Mouse (Mus musculus): Measurements from ENCODE around the gene Arhgap25. TPM values are rescaled to one million over a fixed set of nuclear protein-coding genes. Genes with fewer than 3 reads are reported as not detected.

Arhgap25 gene
- polyA plus RNA-seq, 1 experiment = 0.42 TPM

DNA sequence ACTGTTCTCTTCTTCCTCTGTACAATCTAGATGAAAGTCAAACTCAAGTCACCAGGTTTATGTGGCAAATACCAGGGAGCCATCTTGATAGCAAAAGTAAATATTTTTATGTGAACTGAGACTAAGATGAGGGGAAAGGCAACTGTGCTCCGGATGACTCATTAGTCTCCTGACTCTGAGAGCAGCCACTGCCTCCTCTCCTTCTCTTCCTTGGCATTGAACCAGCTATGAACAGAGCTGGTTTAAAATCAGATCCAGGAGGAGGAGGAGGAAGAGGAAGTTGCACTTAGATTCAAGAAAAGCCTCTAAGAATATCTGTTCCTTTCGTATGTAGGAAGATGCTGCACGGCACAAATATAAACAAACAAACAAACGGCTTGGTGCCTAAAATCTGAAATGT is 22.1 kb downstream of the Arhgap25 start:
- no peak overlapping the region for H3K4me3 ChIP-seq (ENCODE audit: insufficient read depth, low read length)
- H3K4me1 ChIP-seq (ENCODE audit: control insufficient read depth, insufficient read depth, low read length) = no peaks in the 10 kb centered on the region
- no peak overlapping the region for H3K27ac ChIP-seq (ENCODE audit: insufficient read depth, low read length)
- TF ChIP-seq CTCF (IDR thresholded peaks at IDR 0.05; ENCODE audit: borderline replicate concordance, insufficient read depth, low read length) (no peak), POLR2A (IDR thresholded peaks at IDR 0.05; ENCODE audit: low read depth, low read length) (no peak)

GRCm38 (mm10) chr6:87509806-87510205 is 23.3 kb downstream of the Arhgap25 start:
- Histone ChIP-seq H3K4me3 (ENCODE audit: insufficient read depth, low read length) (no peak overlapping the region), H3K27ac (ENCODE audit: insufficient read depth, low read length) (no peak overlapping the region), H3K4me1 (ENCODE audit: control insufficient read depth, insufficient read depth, low read length) (no peaks in the 10 kb centered on the region)
- TF ChIP-seq CTCF (IDR thresholded peaks at IDR 0.05; ENCODE audit: borderline replicate concordance, insufficient read depth, low read length) (no peak), POLR2A (IDR thresholded peaks at IDR 0.05; ENCODE audit: low read depth, low read length) (no peak)

DNA sequence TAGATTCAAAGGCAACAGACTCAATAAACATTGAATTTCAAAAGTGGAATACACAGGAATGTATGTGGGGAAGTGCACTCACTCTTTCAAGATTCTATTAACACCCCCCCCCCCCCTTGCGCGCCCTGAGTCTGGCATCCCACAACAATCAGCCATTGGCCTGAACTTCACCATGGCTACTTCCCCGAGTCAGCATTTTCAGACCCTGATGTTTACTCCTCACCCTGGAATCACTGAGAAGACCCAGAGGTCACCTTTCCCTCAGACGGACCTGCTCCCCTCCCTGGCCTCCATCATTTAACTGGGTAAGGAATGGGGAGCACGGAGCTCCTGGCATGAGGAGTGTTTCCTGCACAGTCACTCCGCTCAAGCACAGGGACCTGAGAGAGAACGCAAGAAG is 28.2 kb downstream of the Arhgap25 start:
- H3K4me1 ChIP-seq (ENCODE audit: control insufficient read depth, insufficient read depth, low read length) = no peaks in the 10 kb centered on the region
- TF ChIP-seq CTCF (IDR thresholded peaks at IDR 0.05; ENCODE audit: borderline replicate concordance, insufficient read depth, low read length) = no peak
- TF ChIP-seq POLR2A (IDR thresholded peaks at IDR 0.05; ENCODE audit: low read depth, low read length) = no peak
- H3K4me3 ChIP-seq (ENCODE audit: insufficient read depth, low read length) = no peak overlapping the region
- no peak overlapping the region for H3K27ac ChIP-seq (ENCODE audit: insufficient read depth, low read length)

DNA sequence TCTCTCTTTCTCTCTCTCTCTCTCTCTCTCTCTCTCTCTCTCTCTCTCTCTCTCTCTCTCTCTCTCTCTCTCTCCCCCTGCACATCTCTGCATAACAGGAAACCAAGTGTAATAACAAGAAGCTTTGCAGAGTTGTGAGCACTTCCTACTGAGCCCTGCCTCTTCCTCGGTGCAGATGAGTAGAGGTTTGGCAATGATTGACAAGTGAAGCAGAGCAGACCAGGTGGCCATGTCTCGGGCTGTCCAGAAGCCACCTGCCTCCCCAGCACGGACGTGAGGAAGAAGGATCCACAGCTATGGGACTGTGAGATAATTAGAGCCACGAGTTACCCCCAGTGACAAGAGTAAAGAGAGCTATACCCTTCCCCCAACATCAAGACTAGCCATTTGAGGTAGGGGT is 29.1 kb downstream of the Arhgap25 start:
- H3K27ac ChIP-seq (ENCODE audit: insufficient read depth, low read length) = no peak overlapping the region
- no peak for TF ChIP-seq POLR2A (IDR thresholded peaks at IDR 0.05; ENCODE audit: low read depth, low read length)
- no peak for TF ChIP-seq CTCF (IDR thresholded peaks at IDR 0.05; ENCODE audit: borderline replicate concordance, insufficient read depth, low read length)
- H3K4me3 ChIP-seq (ENCODE audit: insufficient read depth, low read length) = no peak overlapping the region
- no peaks in the 10 kb centered on the region for H3K4me1 ChIP-seq (ENCODE audit: control insufficient read depth, insufficient read depth, low read length)

- Histone ChIP-seq H3K27ac (ENCODE audit: insufficient read depth, low read length) (no peak overlapping the region), H3K4me1 (ENCODE audit: control insufficient read depth, insufficient read depth, low read length) (no peaks in the 10 kb centered on the region), H3K4me3 (ENCODE audit: insufficient read depth, low read length) (no peak overlapping the region)
- TF ChIP-seq CTCF (IDR thresholded peaks at IDR 0.05; ENCODE audit: borderline replicate concordance, insufficient read depth, low read length) (no peak), POLR2A (IDR thresholded peaks at IDR 0.05; ENCODE audit: low read depth, low read length) (no peak)
These were observed 29.5 kb downstream of the Arhgap25 start for GRCm38 (mm10) chr6:87503536-87503935.

GRCm38 (mm10) chr6:87502831-87503286 is 30.2 kb downstream of the Arhgap25 start:
- TF ChIP-seq CTCF (IDR thresholded peaks at IDR 0.05; ENCODE audit: borderline replicate concordance, insufficient read depth, low read length) (no peak), POLR2A (IDR thresholded peaks at IDR 0.05; ENCODE audit: low read depth, low read length) (no peak)
- H3K4me3 ChIP-seq (ENCODE audit: insufficient read depth, low read length) = no peak overlapping the region
- H3K27ac ChIP-seq (ENCODE audit: insufficient read depth, low read length) = no peak overlapping the region
- no peaks in the 10 kb centered on the region for H3K4me1 ChIP-seq (ENCODE audit: control insufficient read depth, insufficient read depth, low read length)

- TF ChIP-seq POLR2A (IDR thresholded peaks at IDR 0.05; ENCODE audit: low read depth, low read length) (no peak), CTCF (IDR thresholded peaks at IDR 0.05; ENCODE audit: borderline replicate concordance, insufficient read depth, low read length) (no peak)
These were observed 30.6 kb downstream of the Arhgap25 start for GRCm38 (mm10) chr6:87502411-87502810.

DNA sequence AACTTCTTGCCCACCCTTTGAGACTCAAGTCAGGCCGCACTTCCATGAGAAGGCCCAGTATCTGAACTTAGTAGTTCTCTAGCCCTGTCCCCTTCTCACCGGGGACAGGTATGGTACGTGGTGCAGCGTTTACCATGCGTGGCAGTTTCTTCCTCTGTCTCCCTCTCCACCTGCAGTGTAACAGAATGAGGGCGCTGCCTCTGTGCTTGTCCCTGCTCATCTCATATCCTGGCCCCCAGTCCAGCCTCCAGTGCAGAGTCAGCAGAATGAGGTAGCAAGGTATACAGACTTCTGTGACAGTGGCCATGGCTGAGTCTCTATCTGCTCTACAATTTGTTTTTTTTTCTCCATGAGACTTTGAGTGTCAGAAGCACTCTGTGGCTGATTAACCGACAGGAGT is 32.4 kb downstream of the Arhgap25 start:
- TF ChIP-seq POLR2A (IDR thresholded peaks at IDR 0.05; ENCODE audit: low read depth, low read length) (no peak), CTCF (IDR thresholded peaks at IDR 0.05; ENCODE audit: borderline replicate concordance, insufficient read depth, low read length) (no peak)
- Histone ChIP-seq H3K27ac (ENCODE audit: insufficient read depth, low read length) (no peak overlapping the region), H3K4me1 (ENCODE audit: control insufficient read depth, insufficient read depth, low read length) (no peaks in the 10 kb centered on the region), H3K4me3 (ENCODE audit: insufficient read depth, low read length) (no peak overlapping the region)

More at GRCm38 (mm10) chr6:87502411-87502810, 30.6 kb downstream of the Arhgap25 start:
- H3K27ac ChIP-seq (ENCODE audit: insufficient read depth, low read length) = no peak overlapping the region
- no peak overlapping the region for H3K4me3 ChIP-seq (ENCODE audit: insufficient read depth, low read length)
- H3K4me1 ChIP-seq (ENCODE audit: control insufficient read depth, insufficient read depth, low read length) = no peaks in the 10 kb centered on the region

DNA sequence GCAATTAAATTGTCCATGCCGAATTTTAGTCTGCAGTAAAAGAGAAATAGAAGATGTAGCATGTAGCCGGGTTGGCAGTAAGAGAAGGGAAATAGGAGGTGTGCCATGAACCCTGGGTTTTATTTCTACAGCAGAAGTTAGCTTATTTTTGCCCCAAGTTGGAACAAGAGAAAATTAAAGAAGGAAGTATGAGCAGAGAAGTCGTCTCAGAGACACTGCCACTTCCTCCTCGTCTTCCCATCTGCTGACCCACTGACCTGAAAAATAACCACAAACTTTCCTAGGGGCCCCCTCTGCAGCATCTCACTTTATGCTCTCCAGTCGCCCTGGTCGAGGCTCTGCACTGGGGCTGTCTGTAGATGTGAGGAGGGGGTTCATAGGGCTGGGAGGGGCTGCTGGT is 33.3 kb downstream of the Arhgap25 start:
- Histone ChIP-seq H3K4me1 (ENCODE audit: control insufficient read depth, insufficient read depth, low read length) (no peaks in the 10 kb centered on the region), H3K4me3 (ENCODE audit: insufficient read depth, low read length) (no peak overlapping the region), H3K27ac (ENCODE audit: insufficient read depth, low read length) (no peak overlapping the region)
- no peak for TF ChIP-seq POLR2A (IDR thresholded peaks at IDR 0.05; ENCODE audit: low read depth, low read length)

- Histone ChIP-seq H3K4me3 (ENCODE audit: insufficient read depth, low read length) (no peak overlapping the region), H3K27ac (ENCODE audit: insufficient read depth, low read length) (no peak overlapping the region), H3K4me1 (ENCODE audit: control insufficient read depth, insufficient read depth, low read length) (no peaks in the 10 kb centered on the region)
- TF ChIP-seq CTCF (IDR thresholded peaks at IDR 0.05; ENCODE audit: borderline replicate concordance, insufficient read depth, low read length) = no peak
- no peak for TF ChIP-seq POLR2A (IDR thresholded peaks at IDR 0.05; ENCODE audit: low read depth, low read length)
These were observed 36.9 kb downstream of the Arhgap25 start for GRCm38 (mm10) chr6:87496143-87496542.

DNA sequence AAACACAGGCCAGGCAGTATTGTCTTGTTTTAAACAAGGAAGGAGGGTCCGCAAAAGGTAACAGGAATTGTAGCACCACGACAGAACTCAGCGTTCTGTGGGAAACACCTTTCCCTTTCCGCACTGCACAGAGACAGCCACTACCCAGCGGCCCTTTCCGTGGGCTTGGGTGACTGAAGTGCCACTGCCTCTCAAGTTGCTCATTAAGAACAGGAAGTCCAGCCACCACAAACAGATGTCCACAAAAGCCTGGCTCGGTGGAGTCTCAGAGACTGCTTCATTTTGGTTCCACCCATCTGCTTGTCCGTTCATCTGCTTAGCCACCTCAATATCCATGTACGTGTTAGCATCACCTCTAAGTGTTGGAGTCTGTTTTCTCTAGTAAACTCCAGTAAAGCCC is 38.7 kb downstream of the Arhgap25 start:
- no peak overlapping the region for H3K27ac ChIP-seq (ENCODE audit: insufficient read depth, low read length)
- TF ChIP-seq POLR2A (IDR thresholded peaks at IDR 0.05; ENCODE audit: low read depth, low read length) (no peak), CTCF (IDR thresholded peaks at IDR 0.05; ENCODE audit: borderline replicate concordance, insufficient read depth, low read length) (no peak)
- H3K4me3 ChIP-seq (ENCODE audit: insufficient read depth, low read length) = no peak overlapping the region
- no peaks in the 10 kb centered on the region for H3K4me1 ChIP-seq (ENCODE audit: control insufficient read depth, insufficient read depth, low read length)

All from embryonic fibroblast, embryonic 13.5 days (primary cell).